Mouse (Mus musculus) stomach, embryonic 15.5 days (tissue): ENCODE data around the gene Exosc10. TPM values are rescaled to one million over a fixed set of nuclear protein-coding genes. Genes with fewer than 3 reads are reported as not detected.

Source experiments
- ATAC-seq: fragments of 200-750 bp; cut with Nextera tagmentation; 2 replicates; pipeline ENCODE4 v1.8.0; 2017; ENCODE audit warnings: low read depth, moderate number of reproducible peaks, moderate TSS enrichment; ENCODE audit not compliant: insufficient read depth, low FRiP score
- H3K27ac ChIP-seq: fragments of 300-500 bp; sonication (generic); 2 replicates; pipeline ENCODE4 v1.5.1; 2015; ENCODE audit warnings: mild to moderate bottlenecking, inconsistent platforms
- H3K27me3 ChIP-seq: fragments of 300-500 bp; sonication (generic); replicated peaks from 2 replicates; pipeline ENCODE4 v1.6.1; 2015; ENCODE audit warnings: inconsistent platforms
- H3K36me3 ChIP-seq: fragments of 300-500 bp; sonication (generic); 2 replicates; pipeline ENCODE4 v1.6.1; 2015; ENCODE audit warnings: inconsistent platforms
- H3K4me1 ChIP-seq: fragments of 300-500 bp; sonication (generic); 2 replicates; pipeline ENCODE4 v1.6.1; 2015; ENCODE audit warnings: inconsistent platforms
- H3K4me2 ChIP-seq: fragments of 300-500 bp; sonication (generic); 2 replicates; pipeline ENCODE4 v1.6.1; 2015; ENCODE audit warnings: mild to moderate bottlenecking, inconsistent platforms
- H3K4me3 ChIP-seq: fragments of 300-500 bp; sonication (generic); replicated peaks from 2 replicates; pipeline ENCODE4 v1.5.1; 2015; ENCODE audit warnings: inconsistent platforms
- H3K9ac ChIP-seq: fragments of 300-500 bp; sonication (generic); 2 replicates; pipeline ENCODE4 v1.6.1; 2015; ENCODE audit warnings: inconsistent platforms
- H3K9me3 ChIP-seq: fragments of 300-500 bp; sonication (generic); 2 replicates; pipeline ENCODE4 v1.6.1; 2016; ENCODE audit warnings: inconsistent platforms
- WGBS: fragments of 180-500 bp; shearing (Covaris S2); methylation state at CpG from one replicate; pipeline ENCODE4 v1.1.7; 2015; 5-methylcytosine and 5-hydroxymethylcytosine counted together
- polyA plus RNA-seq: library from polyadenylated mRNA; unstranded; fragments of >200 nt; fragmentation: Nextera tagmentation; extraction: Ambion mirVana; gene quantifications from 2 replicates; pipeline ENCODE4 v1.2.1, GENCODE M21; 2015

The Exosc10 gene
- polyA plus RNA-seq, 1 experiment from 2014 or later = 68.1 TPM

- Histone ChIP-seq H3K27me3 (no peaks in the 10 kb centered on the region), H3K4me2 (no peak overlapping the region), H3K4me1 (no peaks in the 10 kb centered on the region), H3K36me3 (peaks cover 49% of the 10 kb centered on the region), H3K4me3 (no peak overlapping the region), H3K9me3 (no peaks in the 10 kb centered on the region), H3K9ac (no peak overlapping the region), H3K27ac (no peak overlapping the region)
- 91% methylated on average over 12 of the region's 12 CpGs for WGBS
- no peak for ATAC-seq
Observed at GRCm38 (mm10) chr4:148598826-148599225, 40.6 kb downstream of the Exosc10 start.

- no peak overlapping the region for H3K27ac ChIP-seq
- no peak overlapping the region for H3K9ac ChIP-seq
- H3K9me3 ChIP-seq = no peaks in the 10 kb centered on the region
- WGBS = 79% methylated on average over 4 of the region's 4 CpGs
- ATAC-seq = no peak
- no peaks in the 10 kb centered on the region for H3K4me1 ChIP-seq
- no peaks in the 10 kb centered on the region for H3K27me3 ChIP-seq
- no peak overlapping the region for H3K4me2 ChIP-seq
- H3K36me3 ChIP-seq = peaks cover 34% of the 10 kb centered on the region
- no peak overlapping the region for H3K4me3 ChIP-seq
Observed at GRCm38 (mm10) chr4:148600316-148600715, 42.1 kb downstream of the Exosc10 start.

- H3K4me2 ChIP-seq = no peak overlapping the region
- no peak for ATAC-seq
- H3K9ac ChIP-seq = no peak overlapping the region
- H3K9me3 ChIP-seq = no peaks in the 10 kb centered on the region
- no peak overlapping the region for H3K4me3 ChIP-seq
- no peak overlapping the region for H3K27ac ChIP-seq
- 72% methylated on average over 4 of the region's 4 CpGs for WGBS
- H3K4me1 ChIP-seq = no peaks in the 10 kb centered on the region
- H3K36me3 ChIP-seq = peaks cover 19% of the 10 kb centered on the region
- H3K27me3 ChIP-seq = no peaks in the 10 kb centered on the region
Observed at GRCm38 (mm10) chr4:148601871-148602270, 43.6 kb downstream of the Exosc10 start.

- WGBS = 85% methylated on average over 14 of the region's 14 CpGs
Observed at GRCm38 (mm10) chr4:148602357-148603120, 44.3 kb downstream of the Exosc10 start, which contains the start of gene Masp2. TSS of gene Masp2 (plus strand) at chr4:148602554.

GRCm38 (mm10) chr4:148603376-148604139 lies 45.3 kb downstream of the Exosc10 start:
- no peak for ATAC-seq
- Histone ChIP-seq H3K4me2 (no peak overlapping the region), H3K4me1 (no peaks in the 10 kb centered on the region), H3K27ac (no peak overlapping the region), H3K9me3 (no peaks in the 10 kb centered on the region), H3K4me3 (no peak overlapping the region), H3K9ac (no peak overlapping the region), H3K27me3 (no peaks in the 10 kb centered on the region), H3K36me3 (peaks cover 9% of the 10 kb centered on the region)
- WGBS = 66% methylated on average over 10 of the region's 10 CpGs

More at GRCm38 (mm10) chr4:148602357-148603120, 44.3 kb downstream of the Exosc10 start, which contains the start of gene Masp2:
- H3K27ac ChIP-seq = no peak within 1 kb of the TSS
- no peaks in the 10 kb centered on the region for H3K4me1 ChIP-seq
- H3K9ac ChIP-seq = no peak within 1 kb of the TSS
- H3K4me2 ChIP-seq = no peak within 1 kb of the TSS
- no peak within 1 kb of the TSS for H3K4me3 ChIP-seq
- H3K36me3 ChIP-seq = peaks cover 14% of the 10 kb centered on the region
- H3K9me3 ChIP-seq = no peaks in the 10 kb centered on the region
- no peaks in the 10 kb centered on the region for H3K27me3 ChIP-seq
- no peak for ATAC-seq

GRCm38 (mm10) chr4:148604141-148604540 lies 45.9 kb downstream of the Exosc10 start:
- peaks cover 4% of the 10 kb centered on the region; the same call in 1 of the 2 replicates for H3K36me3 ChIP-seq
- H3K4me3 ChIP-seq = no peak overlapping the region
- H3K9me3 ChIP-seq = no peaks in the 10 kb centered on the region
- ATAC-seq = no peak
- 74% methylated on average over 7 of the region's 7 CpGs for WGBS
- H3K4me2 ChIP-seq = no peak overlapping the region
- H3K27ac ChIP-seq = peak overlapping the region; percentile 36; the same call in 1 of the 2 replicates
- no peaks in the 10 kb centered on the region for H3K4me1 ChIP-seq
- no peak overlapping the region for H3K9ac ChIP-seq
- no peaks in the 10 kb centered on the region for H3K27me3 ChIP-seq

GRCm38 (mm10) chr4:148604541-148605165 lies 46.4 kb downstream of the Exosc10 start:
- WGBS = 80% methylated on average over 3 of the region's 3 CpGs
- peak overlapping the region; percentile 36; the same call in 1 of the 2 replicates for H3K27ac ChIP-seq

GRCm38 (mm10) chr4:148607758-148608157 lies 49.5 kb downstream of the Exosc10 start:
- H3K27me3 ChIP-seq = no peaks in the 10 kb centered on the region
- no peak for ATAC-seq
- no peak overlapping the region for H3K27ac ChIP-seq
- no peaks in the 10 kb centered on the region for H3K4me1 ChIP-seq
- peaks cover 4% of the 10 kb centered on the region; the same call in 1 of the 2 replicates for H3K36me3 ChIP-seq
- no peak overlapping the region for H3K4me2 ChIP-seq
- H3K9ac ChIP-seq = no peak overlapping the region
- whole genome bisulfite sequencing = 29% methylated on average over 5 of the region's 5 CpGs
- H3K9me3 ChIP-seq = no peaks in the 10 kb centered on the region
- H3K4me3 ChIP-seq = no peak overlapping the region

More at GRCm38 (mm10) chr4:148604541-148605165, 46.4 kb downstream of the Exosc10 start:
- Histone ChIP-seq H3K4me1 (no peaks in the 10 kb centered on the region), H3K27me3 (no peaks in the 10 kb centered on the region), H3K4me2 (no peak overlapping the region), H3K9ac (no peak overlapping the region), H3K9me3 (no peaks in the 10 kb centered on the region), H3K36me3 (no peaks in the 10 kb centered on the region), H3K4me3 (no peak overlapping the region)
- ATAC-seq = peak; percentile 52; the same call in 1 of the 2 replicates

- Histone ChIP-seq H3K27me3 (no peaks in the 10 kb centered on the region), H3K9ac (no peak overlapping the region), H3K4me2 (no peak overlapping the region), H3K27ac (no peak overlapping the region), H3K4me3 (no peak overlapping the region), H3K4me1 (no peaks in the 10 kb centered on the region), H3K36me3 (peaks cover 16% of the 10 kb centered on the region; the same call in 1 of the 2 replicates), H3K9me3 (no peaks in the 10 kb centered on the region)
- WGBS = 80% methylated on average over 5 of the region's 5 CpGs
- ATAC-seq = no peak
Observed at GRCm38 (mm10) chr4:148609805-148610204, 51.6 kb downstream of the Exosc10 start.

- H3K27ac ChIP-seq = no peak overlapping the region
- no peak for ATAC-seq
- 71% methylated on average over 5 of the region's 5 CpGs for WGBS
Observed at GRCm38 (mm10) chr4:148610631-148611364, 52.6 kb downstream of the Exosc10 start.

GRCm38 (mm10) chr4:148612557-148612956 lies 54.3 kb downstream of the Exosc10 start:
- Histone ChIP-seq H3K27ac (no peak overlapping the region), H3K9ac (no peak overlapping the region), H3K27me3 (no peaks in the 10 kb centered on the region), H3K36me3 (peaks cover 28% of the 10 kb centered on the region), H3K4me3 (no peak overlapping the region), H3K4me2 (no peak overlapping the region), H3K4me1 (no peaks in the 10 kb centered on the region), H3K9me3 (no peaks in the 10 kb centered on the region)
- 36% methylated on average over 4 of the region's 4 CpGs for WGBS
- ATAC-seq = no peak

More at GRCm38 (mm10) chr4:148610631-148611364, 52.6 kb downstream of the Exosc10 start:
- peaks cover 23% of the 10 kb centered on the region; the same call in 1 of the 2 replicates for H3K36me3 ChIP-seq
- no peaks in the 10 kb centered on the region for H3K27me3 ChIP-seq
- H3K9me3 ChIP-seq = no peaks in the 10 kb centered on the region
- H3K4me3 ChIP-seq = no peak overlapping the region
- no peaks in the 10 kb centered on the region for H3K4me1 ChIP-seq
- H3K9ac ChIP-seq = no peak overlapping the region
- H3K4me2 ChIP-seq = no peak overlapping the region
